Mouse (Mus musculus): ENCODE results near the gene Prdm16. TPM values are rescaled to one million over a fixed set of nuclear protein-coding genes. Genes with fewer than 3 reads are reported as not detected.

Prdm16 gene
- polyA plus RNA-seq, 1 experiment from 2014 or later: 21.8 TPM

Other genes with a start within 250 kb of the Prdm16 start
- not detected in 2 replicates for gene Actrt2, start 31.0 kb upstream of the Prdm16 start, polyA plus RNA-seq (2016; fragmentation: Nextera tagmentation; extraction: Ambion mirVana)
- gene Ttc34, start 200.6 kb upstream of the Prdm16 start, polyA plus RNA-seq (2016; fragmentation: Nextera tagmentation; extraction: Ambion mirVana): 0.11 and 0.62 TPM in 2 replicates
- gene Mmel1, start 232.7 kb upstream of the Prdm16 start, polyA plus RNA-seq (2016; fragmentation: Nextera tagmentation; extraction: Ambion mirVana): 0.20 and 0.44 TPM in 2 replicates

Data from heart, embryonic 12.5 days (tissue).